Mouse (Mus musculus) right cerebral cortex, postnatal 10 days (tissue): ENCODE measurements around the gene Rem2.
A peak's percentile ranks its signal among the peaks of the same experiment; 100 is the strongest.

ENCODE experiments used
- DNase-seq, 2 experiments: peaks; one replicate each; pipeline ENCODE4 v3.0.0; 2021; ENCODE audit warnings: low spot score in 2 of 2

The Rem2 gene

GRCm38 (mm10) chr14:54475941-54476844 lies at the start of gene Rem2:
Gene Rem2 (plus strand): TSS chr14:54476100.
- peak; percentile 83 to 91 for DNase-seq

GRCm38 (mm10) chr14:54426689-54427398 lies 49.1 kb upstream of the Rem2 start, which contains the start of gene Mrpl52:
Gene Mrpl52 (plus strand): TSS chr14:54426909.
- peak; percentile 95 to 96 for DNase-seq

GRCm38 (mm10) chr14:54427696-54428095 lies 48.2 kb upstream of the Rem2 start:
- DNase-seq = no peak

GRCm38 (mm10) chr14:54428421-54428820 lies 47.5 kb upstream of the Rem2 start:
- no peak for DNase-seq

GRCm38 (mm10) chr14:54429332-54430093 lies 46.4 kb upstream of the Rem2 start:
- DNase-seq = no peak

- DNase-seq = no peak
These were observed 45.3 kb upstream of the Rem2 start for GRCm38 (mm10) chr14:54430406-54431145.

GRCm38 (mm10) chr14:54431334-54432077 lies 44.4 kb upstream of the Rem2 start, which contains the start of gene Mmp14:
Gene Mmp14 (plus strand): TSS chr14:54431612.
- DNase-seq = peak; percentile 78 to 79

GRCm38 (mm10) chr14:54432078-54432836 lies 43.6 kb upstream of the Rem2 start:
- peak in 1 of 2 experiments; percentile 43 for DNase-seq

GRCm38 (mm10) chr14:54432837-54433830 lies 42.8 kb upstream of the Rem2 start:
- peak; percentile 75 to 77 for DNase-seq

GRCm38 (mm10) chr14:54433941-54434531 lies 41.9 kb upstream of the Rem2 start:
- DNase-seq = no peak

- DNase-seq = no peak
These were observed 40.5 kb upstream of the Rem2 start for GRCm38 (mm10) chr14:54435194-54435918.

GRCm38 (mm10) chr14:54439155-54439554 lies 36.7 kb upstream of the Rem2 start:
- DNase-seq = no peak

- no peak for DNase-seq
These were observed 36.3 kb upstream of the Rem2 start for GRCm38 (mm10) chr14:54439610-54440009.

GRCm38 (mm10) chr14:54440538-54440937 lies 35.4 kb upstream of the Rem2 start:
- no peak for DNase-seq

GRCm38 (mm10) chr14:54441365-54441764 lies 34.5 kb upstream of the Rem2 start:
- no peak for DNase-seq

- no peak for DNase-seq
These were observed 33.4 kb upstream of the Rem2 start for GRCm38 (mm10) chr14:54442548-54442947.

- no peak for DNase-seq
These were observed 32.7 kb upstream of the Rem2 start for GRCm38 (mm10) chr14:54443196-54443595.
